Mouse (Mus musculus): ENCODE measurements around the gene Dusp5. TPM values are rescaled to one million over a fixed set of nuclear protein-coding genes. Genes with fewer than 3 reads are reported as not detected.
"Not testable (repeated sequence)": the region's sequence is repeated elsewhere in the genome, so short reads cannot be mapped to it uniquely, and the experiment has no call there.

Dusp5 gene
- total RNA-seq, 2 experiments from 2014 or later: 18.7 to 20.7 TPM

GRCm38 (mm10) chr19:53577025-53577800 is 48.3 kb downstream of the Dusp5 start:
- DNase-seq: peak; percentile 46

DNA sequence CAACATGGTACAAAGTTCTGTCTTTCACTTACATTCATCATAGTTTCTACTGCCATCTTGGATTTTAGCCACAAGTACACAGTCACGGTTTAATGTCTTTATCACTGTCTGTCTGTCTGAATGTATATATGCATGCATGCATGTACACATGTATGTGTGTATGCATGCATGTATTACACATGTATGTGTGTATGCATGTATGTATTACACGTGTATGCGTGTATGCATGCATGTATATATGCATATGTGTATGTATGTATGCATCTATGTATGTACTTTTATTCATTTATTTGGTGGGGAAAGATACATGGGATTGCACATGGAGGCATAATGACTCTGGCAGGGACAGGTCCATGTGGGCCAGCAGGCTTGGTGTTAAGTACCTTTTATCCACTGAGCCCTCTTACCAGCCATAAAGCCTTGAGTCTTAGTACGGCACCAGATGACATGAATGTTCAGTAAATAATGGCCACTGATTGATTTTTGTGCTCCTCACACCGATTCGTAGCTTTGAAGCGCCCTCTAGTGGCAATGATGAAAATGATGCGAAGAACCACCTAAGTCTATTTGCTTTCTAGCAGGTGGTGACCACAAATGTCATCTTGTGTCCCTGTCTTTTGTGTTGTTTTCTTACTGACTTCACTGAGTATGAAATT is 49.8 kb downstream of the Dusp5 start:
- peak; percentile 77 for DNase-seq

DNA sequence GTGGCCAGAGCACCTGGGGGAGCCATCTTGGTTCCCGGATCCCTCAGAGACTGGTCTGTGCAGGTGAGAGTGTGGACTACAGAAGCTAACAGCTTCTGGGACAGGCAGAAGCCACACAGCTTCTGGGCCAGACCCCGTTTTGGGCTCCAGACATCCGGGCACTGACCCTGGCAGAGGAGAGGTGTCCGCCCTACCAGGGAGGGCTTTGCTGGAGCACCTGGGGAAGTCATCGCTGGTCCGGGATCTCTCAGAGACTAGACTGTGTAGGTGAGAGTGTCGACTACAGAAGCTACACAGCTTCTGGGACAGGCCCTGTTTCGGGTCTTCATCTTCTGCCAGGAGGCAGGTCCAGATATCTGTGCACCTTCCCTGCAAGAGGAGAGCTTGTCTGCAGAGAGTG is 51.4 kb downstream of the Dusp5 start:
- DNase-seq: not testable (repeated sequence)

- DNase-seq: not testable (repeated sequence)
Observed at GRCm38 (mm10) chr19:53587686-53588085, 58.8 kb downstream of the Dusp5 start.

- DNase-seq: not testable (repeated sequence)
Observed at GRCm38 (mm10) chr19:53588968-53589367, 60.1 kb downstream of the Dusp5 start, which contains the start of gene Nutf2-ps1. Gene Nutf2-ps1 (minus strand): TSS chr19:53589068.

Other genes with a start within 250 kb of the Dusp5 start
- 10 to 100 TPM; 26.1 to 27.1 TPM for gene Mxi1, start 218.6 kb upstream of the Dusp5 start, total RNA-seq (2021)
- not detected for gene Gm10197, start 157.3 kb upstream of the Dusp5 start, total RNA-seq (2021)
- 10 to 100 TPM; 43.2 to 48.2 TPM for gene Smndc1, start 138.5 kb upstream of the Dusp5 start, total RNA-seq (2021)
- 100 to 1,000 TPM; 124 to 126 TPM for gene Nutf2-ps1, start 60.0 kb downstream of the Dusp5 start, total RNA-seq (2021)
- gene Smc3, start 71.3 kb downstream of the Dusp5 start, total RNA-seq (2021): 10 to 100 TPM; 33.2 to 34.2 TPM
- 100 to 1,000 TPM; 265 to 287 TPM for gene Rbm20, start 148.2 kb downstream of the Dusp5 start, total RNA-seq (2021)